Comparison of ENCODE assay signal across 8 mouse cellular contexts in genomic region chr16:21238722-21239121, GRCm38 (mm10). TPM values are rescaled to one million over a fixed set of nuclear protein-coding genes. Genes with fewer than 3 reads are reported as not detected.
DNase-seq lines count a peak whose midpoint lies in the region; ATAC-seq and TF ChIP-seq lines count a peak whose summit lies in the region.

No protein-coding gene starts in this region.

- peaks cover 6% of the 10 kb centered on the region for H3K27me3 ChIP-seq in kidney, embryonic 14.5 days (ENCODE audit: control insufficient read depth, insufficient read depth, low read length)
- H3K27me3 ChIP-seq in embryonic facial prominence, embryonic 12.5 days: no peaks in the 10 kb centered on the region
- no peaks in the 10 kb centered on the region for H3K27me3 ChIP-seq in heart, postnatal 0 days (ENCODE audit: control insufficient read depth, insufficient read depth, low read length)
- peaks cover 17% of the 10 kb centered on the region for H3K27me3 ChIP-seq in midbrain, embryonic 13.5 days

- peak; percentile 52 to 60 for DNase-seq in kidney, postnatal 4 days
- no peak for DNase-seq in heart, postnatal 0 days (ENCODE audit: low spot score)
- DNase-seq in liver: no peak
- DNase-seq in thymus, postnatal 25 days: no peak

- no peak overlapping the region for H3K4me3 ChIP-seq in kidney, embryonic 14.5 days (ENCODE audit: low read length)
- H3K4me3 ChIP-seq in embryonic facial prominence, embryonic 12.5 days: no peak overlapping the region
- H3K4me3 ChIP-seq in heart, postnatal 0 days (ENCODE audit: low read depth, low read length): no peak overlapping the region
- no peak overlapping the region for H3K4me3 ChIP-seq in midbrain, embryonic 13.5 days (replicated peaks)

- no peak overlapping the region for H3K4me2 ChIP-seq in kidney, embryonic 14.5 days (replicated peaks; ENCODE audit: low read depth, low read length)
- peak overlapping the region; percentile 9; the same call in 1 of the 2 replicates for H3K4me2 ChIP-seq in embryonic facial prominence, embryonic 12.5 days (replicated peaks)
- no peak overlapping the region for H3K4me2 ChIP-seq in heart, postnatal 0 days (ENCODE audit: low read depth, low read length)
- no peak overlapping the region for H3K4me2 ChIP-seq in midbrain, embryonic 13.5 days (replicated peaks)

- no peak for TF ChIP-seq EP300 in heart, postnatal 0 days (IDR thresholded peaks at IDR 0.05; ENCODE audit: low read depth)

- no peaks in the 10 kb centered on the region for H3K9me3 ChIP-seq in kidney, embryonic 14.5 days (ENCODE audit: control insufficient read depth, low read length)
- H3K9me3 ChIP-seq in embryonic facial prominence, embryonic 12.5 days: no peaks in the 10 kb centered on the region
- H3K9me3 ChIP-seq in heart, postnatal 0 days (replicated peaks; ENCODE audit: control insufficient read depth, low read length): no peaks in the 10 kb centered on the region
- H3K9me3 ChIP-seq in midbrain, embryonic 13.5 days: no peaks in the 10 kb centered on the region

- no peak for ATAC-seq in kidney, embryonic 14.5 days (ENCODE audit: low FRiP score, low TSS enrichment)
- no peak for ATAC-seq in embryonic facial prominence, embryonic 12.5 days (ENCODE audit: insufficient number of reproducible peaks, insufficient read depth, low FRiP score, low TSS enrichment)
- no peak for ATAC-seq in heart, postnatal 0 days (ENCODE audit: insufficient read depth, low read depth)
- peak; percentile 31 for ATAC-seq in midbrain, embryonic 13.5 days
- ATAC-seq in activated CD4-positive, CD25-positive, alpha-beta regulatory T cell, adult 4 months: no peak

- H3K9ac ChIP-seq in kidney, embryonic 14.5 days (ENCODE audit: low read depth, low read length): no peak overlapping the region
- H3K9ac ChIP-seq in embryonic facial prominence, embryonic 12.5 days: no peak overlapping the region
- 0 out of 2 replicates have a peak overlapping the region, but pooled peaks have one; percentile 12 for H3K9ac ChIP-seq in heart, postnatal 0 days (replicated peaks; ENCODE audit: low read depth, low read length)
- H3K9ac ChIP-seq in midbrain, embryonic 13.5 days (replicated peaks): no peak overlapping the region

- no peak for TF ChIP-seq CTCF in heart, postnatal 0 days (IDR thresholded peaks at IDR 0.05; ENCODE audit: low read depth)

- no peak overlapping the region; the same call in 1 of the 2 replicates for H3K27ac ChIP-seq in kidney, embryonic 14.5 days (ENCODE audit: low read depth, low read length)
- peak overlapping the region; percentile 81 for H3K27ac ChIP-seq in embryonic facial prominence, embryonic 12.5 days
- H3K27ac ChIP-seq in heart, postnatal 0 days (ENCODE audit: low read depth): no peak overlapping the region
- H3K27ac ChIP-seq in midbrain, embryonic 13.5 days: no peak overlapping the region

- H3K36me3 ChIP-seq in kidney, embryonic 14.5 days (ENCODE audit: control insufficient read depth, insufficient read depth, low read length): no peaks in the 10 kb centered on the region
- no peaks in the 10 kb centered on the region for H3K36me3 ChIP-seq in embryonic facial prominence, embryonic 12.5 days
- H3K36me3 ChIP-seq in heart, postnatal 0 days (replicated peaks; ENCODE audit: control insufficient read depth, insufficient read depth, low read length): no peaks in the 10 kb centered on the region
- no peaks in the 10 kb centered on the region for H3K36me3 ChIP-seq in midbrain, embryonic 13.5 days

- peaks cover 30% of the 10 kb centered on the region; the same call in 1 of the 2 replicates for H3K4me1 ChIP-seq in kidney, embryonic 14.5 days (ENCODE audit: control insufficient read depth, insufficient read depth, low read length)
- peaks cover 50% of the 10 kb centered on the region for H3K4me1 ChIP-seq in embryonic facial prominence, embryonic 12.5 days
- H3K4me1 ChIP-seq in heart, postnatal 0 days (ENCODE audit: control insufficient read depth, insufficient read depth): 0 out of 2 replicates have a peak, but pooled peaks cover 5% of the 10 kb centered on the region
- H3K4me1 ChIP-seq in midbrain, embryonic 13.5 days (replicated peaks): peaks cover 26% of the 10 kb centered on the region

- 22% methylated on average over 5 of the region's 5 CpGs for WGBS in kidney, embryonic 14.5 days
- WGBS in embryonic facial prominence, embryonic 12.5 days: 8% methylated on average over 5 of the region's 5 CpGs
- 38% methylated on average over 5 of the region's 5 CpGs for WGBS in heart, postnatal 0 days
- 22% methylated on average over 5 of the region's 5 CpGs for WGBS in midbrain, embryonic 13.5 days

RNA-seq across cellular contexts. Expression of gene Ephb3, which starts 34.2 kb away (rescaled TPM):
- 8.0 and 12.8 TPM in 2 replicates for polyA plus RNA-seq in kidney, embryonic 14.5 days (2014; fragmentation: Nextera tagmentation; extraction: Ambion mirVana)
- polyA plus RNA-seq in embryonic facial prominence, embryonic 12.5 days (2016; fragmentation: Nextera tagmentation; extraction: Ambion mirVana): 76.1 and 79.7 TPM in 2 replicates
- total RNA-seq in heart, postnatal 0 days (2014; rRNA removed; ENCODE audit: low replicate concordance): 8.5 and 9.6 TPM in 2 replicates
- 6.2 and 6.8 TPM in 2 replicates for polyA plus RNA-seq in heart, postnatal 0 days (2015; fragmentation: Nextera tagmentation; extraction: Ambion mirVana)
- polyA plus RNA-seq in midbrain, embryonic 13.5 days (2015; fragmentation: Nextera tagmentation; extraction: Ambion mirVana): 14.8 and 19.4 TPM in 2 replicates
- polyA plus RNA-seq in activated CD4-positive, CD25-positive, alpha-beta regulatory T cell, adult 4 months (2017; shearing (Covaris generic)): not detected

Comparison
In these comparisons a context has a peak if more than half of its experiments do, and no peak if none do; other contexts are left out.
1. DNase-seq: peak in kidney, postnatal 4 days (2 of 2); none in heart, postnatal 0 days (single experiment), liver (single experiment) and thymus, postnatal 25 days (single experiment).